Mouse (Mus musculus) thymus, postnatal 36 days (tissue): Measurements from ENCODE around the gene Gtf2a1.
A peak's percentile ranks its signal among the peaks of the same experiment; 100 is the strongest.
"Not testable (repeated sequence)": the region's sequence is repeated elsewhere in the genome, so short reads cannot be mapped to it uniquely, and the experiment has no call there.

Experiments
- DNase-seq, 2 experiments: peaks; one replicate each; pipeline ENCODE4 v3.0.0; 2022; ENCODE audit warnings: mixed read lengths in 2 of 2

The Gtf2a1 gene

GRCm38 (mm10) chr12:91581204-91582070 lies 8.8 kb downstream of the Gtf2a1 start:
- no peak for DNase-seq

- no peak for DNase-seq
These were observed 10.6 kb downstream of the Gtf2a1 start for GRCm38 (mm10) chr12:91579665-91580064.

GRCm38 (mm10) chr12:91571708-91572107 lies 18.6 kb downstream of the Gtf2a1 start:
- no peak for DNase-seq

GRCm38 (mm10) chr12:91569255-91569654 lies 21.0 kb downstream of the Gtf2a1 start:
- no peak for DNase-seq

GRCm38 (mm10) chr12:91567145-91567544 lies 23.1 kb downstream of the Gtf2a1 start:
- DNase-seq: no peak

- not testable (repeated sequence) for DNase-seq
These were observed 32.1 kb downstream of the Gtf2a1 start for GRCm38 (mm10) chr12:91558152-91558551.

GRCm38 (mm10) chr12:91557358-91558005 lies 32.8 kb downstream of the Gtf2a1 start:
- not testable (repeated sequence) for DNase-seq

- DNase-seq: no peak
These were observed 38.3 kb downstream of the Gtf2a1 start for GRCm38 (mm10) chr12:91551773-91552526.

- DNase-seq: no peak
These were observed 40.8 kb downstream of the Gtf2a1 start for GRCm38 (mm10) chr12:91549471-91549870.

- no peak for DNase-seq
These were observed 50.1 kb downstream of the Gtf2a1 start for GRCm38 (mm10) chr12:91540202-91540601.

GRCm38 (mm10) chr12:91534514-91534913 lies 55.8 kb downstream of the Gtf2a1 start:
- no peak for DNase-seq

- peak; percentile 4 to 9 for DNase-seq
These were observed 66.7 kb downstream of the Gtf2a1 start for GRCm38 (mm10) chr12:91523626-91524025.

GRCm38 (mm10) chr12:91517808-91518207 lies 72.5 kb downstream of the Gtf2a1 start:
- DNase-seq: no peak

GRCm38 (mm10) chr12:91513980-91514379 lies 76.3 kb downstream of the Gtf2a1 start:
- DNase-seq: no peak

GRCm38 (mm10) chr12:91511766-91512165 lies 78.5 kb downstream of the Gtf2a1 start:
- DNase-seq: no peak
